Mouse (Mus musculus): Measurements from ENCODE around the gene Dgki.

- TF ChIP-seq CTCF (IDR thresholded peaks at IDR 0.05; ENCODE audit: low read depth) (no peak), EP300 (IDR thresholded peaks at IDR 0.05; ENCODE audit: low read depth) (no peak)
These were observed 441.5 kb downstream of the Dgki start for GRCm38 (mm10) chr6:36858258-36859041.
